Mouse (Mus musculus) CH12.LX (cell line): Measurements from ENCODE around the gene Gm9821. TPM values are rescaled to one million over a fixed set of nuclear protein-coding genes. Genes with fewer than 3 reads are reported as not detected.

Experiments used
- DNase-seq: peaks from one replicate; pipeline ENCODE4 v3.0.0-alpha.2; 2013; ENCODE audit errors: extremely low read depth
- H3K27ac ChIP-seq: 2 replicates; pipeline ENCODE4 v1.5.1; 2012; ENCODE audit warnings: low read depth, mild to moderate bottlenecking, control low read depth, moderate library complexity; ENCODE audit not compliant: insufficient read depth
- H3K27me3 ChIP-seq: replicated peaks from 2 replicates; pipeline ENCODE3; 2012; ENCODE audit warnings: inconsistent platforms
- H3K36me3 ChIP-seq, 2 experiments: replicated peaks in 1 of 2; 2 replicates each; pipeline versions ENCODE3 to v1.6.1; 2012; ENCODE audit warnings: inconsistent platforms in 1 of 2, low read length in 1 of 2, mild to moderate bottlenecking in 1 of 2, mixed read lengths in 1 of 2, moderate library complexity in 1 of 2; ENCODE audit not compliant: control insufficient read depth in 1 of 2, insufficient read depth in 1 of 2
- H3K4me1 ChIP-seq, 2 experiments: 2 replicates each; pipeline ENCODE4 v1.6.1; 2012; ENCODE audit warnings: inconsistent platforms in 1 of 2, moderate library complexity in 1 of 2; ENCODE audit not compliant: insufficient read depth in 2 of 2, control insufficient read depth in 1 of 2
- H3K4me2 ChIP-seq: 2 replicates; pipeline ENCODE4 v1.6.1; 2012; ENCODE audit warnings: low read depth, mild to moderate bottlenecking, control low read depth; ENCODE audit not compliant: poor library complexity, insufficient read depth, severe bottlenecking
- H3K4me3 ChIP-seq, 3 experiments: fragments of 150-350 bp in 1 of 3; sonication (generic) in 1 of 3; replicated peaks in 1 of 3; 2 replicates each; pipeline versions ENCODE3 to v1.5.1; 2011 to 2012; ENCODE audit warnings: low read depth in 2 of 3, low read length in 2 of 3, mild to moderate bottlenecking in 2 of 3, moderate library complexity in 2 of 3, control low read depth in 1 of 3, improper control_type of control experiment in 1 of 3, inconsistent platforms in 1 of 3, mixed read lengths in 1 of 3; ENCODE audit not compliant: poor library complexity in 1 of 3
- H3K79me2 ChIP-seq: replicated peaks from 2 replicates; pipeline ENCODE4 v1.6.1; 2012; ENCODE audit warnings: mild to moderate bottlenecking, moderate library complexity; ENCODE audit not compliant: control insufficient read depth, poor library complexity, insufficient read depth, severe bottlenecking; ENCODE audit errors: extremely low read depth
- H3K9ac ChIP-seq: 2 replicates; pipeline ENCODE4 v1.6.1; 2012; ENCODE audit warnings: low read depth, mild to moderate bottlenecking, control low read depth, moderate library complexity; ENCODE audit not compliant: insufficient read depth
- H3K9me3 ChIP-seq: replicated peaks from 2 replicates; pipeline ENCODE3; 2012; ENCODE audit warnings: low read length, inconsistent platforms, mixed read lengths
- CHD2 ChIP-seq: IDR thresholded peaks from 2 replicates; pipeline ENCODE4 v1.6.1; 2011; ENCODE audit warnings: low read length, improper control_type of control experiment
- CTCF ChIP-seq, 2 experiments: IDR thresholded peaks in 1 of 2; conservative IDR thresholded peaks in 1 of 2; 2 replicates each; pipeline ENCODE4 v1.5.1; 2011 to 2012; ENCODE audit warnings: low read depth in 2 of 2, low read length in 2 of 2, improper control_type of control experiment in 1 of 2, inconsistent platforms in 1 of 2, mild to moderate bottlenecking in 1 of 2, moderate library complexity in 1 of 2
- E2F4 ChIP-seq: IDR thresholded peaks from 2 replicates; pipeline ENCODE4 v1.6.1; 2011; ENCODE audit warnings: low read depth, low read length, improper control_type of control experiment; ENCODE audit not compliant: insufficient replicate concordance
- ELF1 ChIP-seq: IDR thresholded peaks from 2 replicates; pipeline ENCODE4 v1.6.1; 2014; ENCODE audit warnings: low read depth, mild to moderate bottlenecking, inconsistent platforms, low read length, improper control_type of control experiment
- EP300 ChIP-seq: IDR thresholded peaks from 2 replicates; pipeline ENCODE4 v1.6.1; 2011; ENCODE audit warnings: low read length, improper control_type of control experiment
- HCFC1 ChIP-seq: IDR thresholded peaks from 2 replicates; pipeline ENCODE4 v1.6.1; 2012; ENCODE audit warnings: low read depth, mild to moderate bottlenecking, inconsistent platforms, low read length, improper control_type of control experiment
- JUN ChIP-seq: IDR thresholded peaks from 2 replicates; pipeline ENCODE4 v1.6.1; 2011; ENCODE audit warnings: low read depth, mild to moderate bottlenecking, low read length, improper control_type of control experiment, moderate library complexity; ENCODE audit not compliant: insufficient read depth
- JUND ChIP-seq: conservative IDR thresholded peaks from 2 replicates; pipeline ENCODE4 v1.6.1; 2011; ENCODE audit warnings: low read depth, low read length, improper control_type of control experiment
- MAX ChIP-seq: IDR thresholded peaks from 2 replicates; pipeline ENCODE4 v1.6.1; 2011; ENCODE audit warnings: low read length, improper control_type of control experiment
- MEF2A ChIP-seq: IDR thresholded peaks from 2 replicates; pipeline ENCODE4 v1.6.1; 2014; ENCODE audit warnings: low read depth, mild to moderate bottlenecking, inconsistent platforms, low read length, improper control_type of control experiment, borderline replicate concordance
- POLR2A ChIP-seq: IDR thresholded peaks from 2 replicates; pipeline ENCODE4 v1.6.1; 2011; ENCODE audit warnings: low read depth, mild to moderate bottlenecking, improper control_type of control experiment, low read length
- POLR2AphosphoS2 ChIP-seq: IDR thresholded peaks from 2 replicates; pipeline ENCODE4 v1.6.1; 2011; ENCODE audit warnings: low read depth, low read length, improper control_type of control experiment
- SIN3A ChIP-seq: IDR thresholded peaks from 2 replicates; pipeline ENCODE4 v1.6.1; 2012; ENCODE audit warnings: low read length, improper control_type of control experiment, inconsistent platforms
- SMC3 ChIP-seq: IDR thresholded peaks from 2 replicates; pipeline ENCODE4 v1.6.1; 2011; ENCODE audit warnings: low read depth, low read length, improper control_type of control experiment
- TCF12 ChIP-seq: IDR thresholded peaks from 2 replicates; pipeline ENCODE4 v1.6.1; 2014; ENCODE audit warnings: low read depth, mild to moderate bottlenecking, inconsistent platforms, low read length, improper control_type of control experiment
- USF2 ChIP-seq: conservative IDR thresholded peaks from 2 replicates; pipeline ENCODE4 v1.6.1; 2011; ENCODE audit warnings: low read depth, low read length, improper control_type of control experiment
- ZMIZ1 ChIP-seq: IDR thresholded peaks from 2 replicates; pipeline ENCODE4 v1.6.1; 2012; ENCODE audit warnings: low read depth, mild to moderate bottlenecking, inconsistent platforms, low read length, improper control_type of control experiment
- dilution Hi-C: fragments of 300-500 bp; cut with MboI; formaldehyde crosslinking; loops from 2 replicates; pipeline ENCODE4 v1.14.3; 2020; ENCODE audit warnings: low sequenced_read_pairs; ENCODE audit not compliant: extremely low pct_unique_long_range_greater_than_20kb, extremely low pct_ligation_motif_present
- in situ Hi-C: fragments of 300-500 bp; cut with MboI; formaldehyde crosslinking; loops from 3 replicates; pipeline ENCODE4 v1.14.3; 2019; ENCODE audit warnings: low sequenced_read_pairs, low pct_ligation_motif_present, low pct_unique_long_range_greater_than_20kb, mixed read lengths
- polyA plus RNA-seq: library from polyadenylated mRNA; unstranded; fragments of >175 nt; gene quantifications from 2 replicates; pipeline ENCODE4 v1.2.1, GENCODE M21; 2012; ENCODE audit warnings: low read depth; ENCODE audit not compliant: insufficient read length
- total RNA-seq, 2 experiments: library from RNA; depleted of rRNA; stranded (reverse); fragments of 300-350 nt in 1 of 2; fragments of >200 nt in 1 of 2; gene quantifications; 2 replicates each; pipeline ENCODE4 v1.2.3; 2012 to 2014

The Gm9821 gene
- total and polyA plus RNA-seq, 3 experiments: 0.25 to 3.8 TPM; not detected in 1

DNA sequence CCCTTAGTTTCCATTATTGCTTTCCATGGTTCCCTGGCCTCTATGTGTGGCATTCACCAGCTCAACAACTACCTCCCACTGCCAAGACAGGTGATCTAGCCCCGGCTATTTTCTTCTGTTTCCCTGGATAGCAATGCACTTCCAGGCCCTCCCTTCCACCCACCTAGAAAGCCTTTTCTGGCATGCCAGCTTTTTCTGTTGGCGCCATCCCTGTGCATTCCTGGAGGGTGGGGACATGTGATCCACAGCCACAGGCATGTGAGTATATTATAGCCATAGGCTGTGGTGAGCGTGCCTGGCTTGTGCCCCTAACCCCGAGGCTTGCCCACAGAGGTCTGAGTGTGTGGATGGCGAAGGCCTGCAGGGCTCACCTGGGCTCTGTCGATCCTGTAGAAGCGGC lies 9.3 kb upstream of the Gm9821 start:
- dilution Hi-C loops: no loop called here
- Histone ChIP-seq H3K4me1 (peaks cover 0 to 20% of the 10 kb centered on the region in 2 experiments; a peak in 2 of 4 replicates), H3K9me3 (no peaks in the 10 kb centered on the region)
- TF ChIP-seq JUN: no peak
- no peak for TF ChIP-seq ZMIZ1
- TF ChIP-seq CHD2: no peak
- TF ChIP-seq MAX: no peak
- TF ChIP-seq MEF2A: no peak
- TF ChIP-seq POLR2A: no peak
- TF ChIP-seq USF2: no peak
- TF ChIP-seq, all 38 proteins: peak for 0
- H3K4me2 ChIP-seq: no peak overlapping the region
- H3K79me2 ChIP-seq: no peaks in the 10 kb centered on the region
- no peaks in the 10 kb centered on the region for H3K27me3 ChIP-seq
- no peak overlapping the region for H3K27ac ChIP-seq
- peaks cover 81 to 95% of the 10 kb centered on the region in 2 experiments for H3K36me3 ChIP-seq
- H3K9ac ChIP-seq: no peak overlapping the region
- H3K4me3 ChIP-seq: no peak overlapping the region
- in situ Hi-C loops: no loop called here
- DNase-seq: no peak

DNA sequence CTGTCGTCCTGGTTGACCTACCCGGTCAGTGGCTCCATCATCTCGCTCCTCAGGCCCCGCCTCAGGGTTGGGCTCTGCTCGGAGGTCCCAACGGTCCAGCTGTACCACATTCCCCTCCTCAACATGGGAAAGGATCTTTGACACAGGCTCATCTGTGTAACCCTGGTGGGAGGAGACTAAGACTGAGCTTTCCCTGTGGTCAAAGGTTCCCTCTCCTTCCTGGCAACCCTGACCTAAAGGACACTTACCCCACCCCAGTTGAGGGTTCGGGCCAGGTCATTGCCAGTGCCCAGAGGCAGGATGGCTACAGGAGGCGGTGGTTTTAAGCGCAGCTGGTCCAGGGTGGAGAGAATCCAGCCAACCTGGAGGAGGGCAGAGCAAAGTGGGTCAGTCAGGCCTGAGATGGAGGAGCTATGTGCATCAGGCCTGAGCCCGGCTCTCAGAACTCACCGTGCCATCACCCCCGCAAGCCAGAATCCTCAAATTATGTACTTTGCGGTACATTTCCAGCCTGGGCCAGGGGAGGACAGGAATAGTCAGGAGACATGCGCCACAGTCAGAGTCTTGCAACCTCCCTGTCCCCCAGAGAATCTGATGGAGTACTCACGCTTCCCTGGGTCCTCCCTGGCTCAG lies 6.1 kb upstream of the Gm9821 start:
- in situ Hi-C loops (no loop called here), dilution Hi-C loops (no loop called here)
- H3K27me3 ChIP-seq: no peaks in the 10 kb centered on the region
- no peaks in the 10 kb centered on the region for H3K79me2 ChIP-seq
- H3K4me2 ChIP-seq: no peak overlapping the region
- H3K27ac ChIP-seq: no peak overlapping the region
- H3K9me3 ChIP-seq: no peaks in the 10 kb centered on the region
- TF ChIP-seq SIN3A (no peak), EP300 (no peak), MEF2A (no peak), POLR2AphosphoS2 (no peak), E2F4 (no peak), ZMIZ1 (no peak), TCF12 (no peak), HCFC1 (no peak), POLR2A (no peak)
- no peak for DNase-seq
- no peak overlapping the region for H3K9ac ChIP-seq
- H3K4me3 ChIP-seq: no peak overlapping the region
- peaks cover 2% of the 10 kb centered on the region in 2 experiments; a peak in 3 of 4 replicates for H3K4me1 ChIP-seq
- peaks cover 74 to 96% of the 10 kb centered on the region in 2 experiments for H3K36me3 ChIP-seq

DNA sequence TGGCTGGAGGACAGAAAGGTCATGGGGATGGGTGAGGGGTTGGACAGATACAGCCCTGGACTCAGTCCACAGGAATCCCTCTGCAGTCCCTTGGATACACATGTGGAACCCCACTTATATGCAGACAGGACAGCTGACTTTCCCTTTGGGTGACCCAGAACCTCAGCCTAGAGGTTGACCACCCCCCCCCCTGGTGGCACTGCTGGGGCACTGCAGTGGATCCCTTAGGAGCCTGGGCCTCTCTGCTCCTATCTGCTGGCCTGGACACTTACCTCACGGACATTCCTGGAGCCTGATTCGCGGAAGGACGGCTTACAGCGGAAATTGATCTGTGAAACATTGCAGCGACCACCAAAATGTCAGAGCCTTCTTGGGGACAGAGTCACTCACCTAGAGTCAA lies 3.1 kb upstream of the Gm9821 start:
- H3K4me1 ChIP-seq: peaks cover 6 to 30% of the 10 kb centered on the region in 2 experiments; a peak in 3 of 4 replicates
- H3K27ac ChIP-seq: no peak overlapping the region
- no peaks in the 10 kb centered on the region for H3K9me3 ChIP-seq
- no peak overlapping the region for H3K4me3 ChIP-seq
- TF ChIP-seq ELF1: no peak
- peak; percentile 10; the same call in 1 of the 2 replicates for TF ChIP-seq SMC3
- no peak for TF ChIP-seq JUND
- TF ChIP-seq CTCF (conservative IDR thresholded peaks at IDR 0.05 in 1 of 2, IDR thresholded peaks at IDR 0.05 in 1 of 2; ENCODE audit: low read depth in 2 of 2, low read length in 2 of 2): peak; percentile 44 to 52; a peak in 3 of 4 replicates
- TF ChIP-seq JUN: no peak
- no peaks in the 10 kb centered on the region for H3K27me3 ChIP-seq
- peaks cover 53 to 93% of the 10 kb centered on the region in 2 experiments for H3K36me3 ChIP-seq
- dilution Hi-C loops: no loop called here
- in situ Hi-C loops: loop anchor here (5.0 kb wide), 1 partner anchor 45 kb away; no protein-coding TSS in a partner anchor
- H3K4me2 ChIP-seq: no peak overlapping the region
- H3K79me2 ChIP-seq: no peaks in the 10 kb centered on the region
- no peak overlapping the region for H3K9ac ChIP-seq
- no peak for DNase-seq
